In the genomic region with DNA sequence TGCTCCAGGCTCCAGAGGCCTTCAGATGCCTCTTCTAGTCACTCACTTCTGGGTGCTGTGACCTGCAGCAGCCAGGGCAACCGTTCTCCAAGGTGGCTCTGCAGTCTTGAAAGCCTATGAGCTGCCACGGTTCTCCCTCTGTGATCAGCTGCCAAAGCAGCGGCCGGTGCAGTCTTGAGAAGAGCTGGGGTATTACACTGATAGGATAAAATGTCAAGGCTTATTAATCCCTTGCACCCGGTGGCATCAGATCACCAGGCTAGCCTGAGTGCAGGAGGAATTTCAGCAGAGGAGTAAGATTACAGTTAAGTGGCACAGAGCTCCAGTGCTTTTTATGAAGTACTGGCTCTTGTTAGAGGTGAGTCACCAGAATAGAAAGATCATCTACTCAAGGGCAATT, we compare ENCODE assay signal across 16 mouse cellular contexts. TPM values are rescaled to one million over a fixed set of nuclear protein-coding genes. Genes with fewer than 3 reads are reported as not detected.
DNase-seq lines count a peak whose midpoint lies in the region; ATAC-seq lines count a peak whose summit lies in the region.
"Had no signal": no experiment of that assay in that cellular context is flagged by ENCODE, and none has a peak within 500 bp of the region (broad histone marks: within the 10 kb centered on the region; RNA-seq: fewer than 3 reads in every experiment).

No protein-coding gene starts in this region.

- no peak overlapping the region for H3K4me3 ChIP-seq in heart, embryonic 12.5 days
- H3K4me3 ChIP-seq: hindbrain, embryonic 12.5 days; left cerebral cortex, adult 2 months; megakaryocyte, embryonic 14.5 days had no signal

- 28% methylated on average over 5 of the region's 5 CpGs for WGBS in heart, embryonic 12.5 days

- peaks cover 6% of the 10 kb centered on the region for H3K4me1 ChIP-seq in heart, embryonic 12.5 days (replicated peaks)
- H3K4me1 ChIP-seq: hindbrain, embryonic 12.5 days; megakaryocyte, embryonic 14.5 days had no signal

- peak overlapping the region; percentile 70; the same call in 1 of the 2 replicates for H3K27ac ChIP-seq in heart, embryonic 12.5 days (ENCODE audit: poor library complexity, severe bottlenecking)
- H3K27ac ChIP-seq: hindbrain, embryonic 12.5 days; left cerebral cortex, adult 2 months had no signal

- peak; percentile 25; the same call in 1 of the 2 replicates for ATAC-seq in heart, embryonic 12.5 days (ENCODE audit: insufficient number of reproducible peaks, low FRiP score)

- peaks cover 4% of the 10 kb centered on the region; the same call in 1 of the 2 replicates for H3K9me3 ChIP-seq in heart, embryonic 12.5 days (replicated peaks)
- H3K9me3 ChIP-seq: hindbrain, embryonic 12.5 days had no signal

- H3K9ac ChIP-seq in heart, embryonic 12.5 days: no peak overlapping the region
- H3K9ac ChIP-seq: hindbrain, embryonic 12.5 days had no signal

- H3K4me2 ChIP-seq in heart, embryonic 12.5 days: peak overlapping the region; percentile 31; the same call in 1 of the 2 replicates
- H3K4me2 ChIP-seq: hindbrain, embryonic 12.5 days had no signal

- DNase-seq in heart, postnatal 4 days: no peak
- DNase-seq in adrenal gland, adult (ENCODE audit: inconsistent age in 2 of 2, low spot score in 1 of 2): peak; percentile 81 to 93
- peak; percentile 25 for DNase-seq in brain, adult 2 months (ENCODE audit: low read depth, low spot score)
- peak; percentile 12 to 16 for DNase-seq in heart, postnatal 10 days
- no peak for DNase-seq in layer of hippocampus, adult 9-11 months
- no peak for DNase-seq in layer of hippocampus, adult 8-10 months (ENCODE audit: low spot score in 2 of 2)
- DNase-seq in urinary bladder, postnatal 4 days (ENCODE audit: low spot score in 2 of 2): no peak
- DNase-seq: kidney, adult 9 months; lung, adult 2 months had no signal

- intact Hi-C loops in heart, postnatal 10 days (cut with DNase I): no loop called here

- no peaks in the 10 kb centered on the region for H3K27me3 ChIP-seq in heart, embryonic 12.5 days (replicated peaks)
- H3K27me3 ChIP-seq: hindbrain, embryonic 12.5 days; megakaryocyte, embryonic 14.5 days had no signal

- H3K36me3 ChIP-seq in heart, embryonic 12.5 days: no peaks in the 10 kb centered on the region
- H3K36me3 ChIP-seq: hindbrain, embryonic 12.5 days had no signal

RNA-seq across cellular contexts. Expression of a gene that starts 39.4 kb away (rescaled TPM):
- 8.7 and 9.4 TPM in 2 replicates for polyA plus RNA-seq in heart, embryonic 12.5 days (2016; fragmentation: Nextera tagmentation; extraction: Ambion mirVana)
- 1 to 10 TPM; 7.6 to 8.5 TPM for total RNA-seq in heart, postnatal 4 days (2021)
- total RNA-seq in heart, postnatal 10 days (2021): 1 to 10 TPM; 7.1 to 7.4 TPM
- total RNA-seq in layer of hippocampus, adult 8-10 months (2022): 10 to 100 TPM; 24.6 to 29.1 (median 28.7) TPM
- total RNA-seq: MEL; monocyte, adult 5-6 weeks; neutrophil, adult 5-6 weeks had no signal

Comparison
In these comparisons a context has a peak if more than half of its experiments do, and no peak if none do; other contexts are left out.
1. DNase-seq: peak in adrenal gland, adult (2 of 2), brain, adult 2 months (single experiment) and heart, postnatal 10 days (2 of 2); none in heart, postnatal 4 days (single experiment), layer of hippocampus, adult 9-11 months (single experiment), layer of hippocampus, adult 8-10 months (0 of 2) and urinary bladder, postnatal 4 days (0 of 2).